Mouse (Mus musculus) spleen, adult 2 months (tissue): ENCODE data around the gene Elmsan1.

Source experiments
- CTCF ChIP-seq: fragments of 200-500 bp; IDR thresholded peaks from 2 replicates; pipeline ENCODE4 v1.5.1; 2011; ENCODE audit warnings: mild to moderate bottlenecking, inconsistent platforms; ENCODE audit not compliant: insufficient read depth, insufficient read length, insufficient replicate concordance; ENCODE audit errors: extremely low read depth
- POLR2A ChIP-seq: fragments of 200-500 bp; IDR thresholded peaks from 2 replicates; pipeline ENCODE4 v1.6.1; 2011; ENCODE audit warnings: low read depth, low read length, inconsistent platforms

DNA sequence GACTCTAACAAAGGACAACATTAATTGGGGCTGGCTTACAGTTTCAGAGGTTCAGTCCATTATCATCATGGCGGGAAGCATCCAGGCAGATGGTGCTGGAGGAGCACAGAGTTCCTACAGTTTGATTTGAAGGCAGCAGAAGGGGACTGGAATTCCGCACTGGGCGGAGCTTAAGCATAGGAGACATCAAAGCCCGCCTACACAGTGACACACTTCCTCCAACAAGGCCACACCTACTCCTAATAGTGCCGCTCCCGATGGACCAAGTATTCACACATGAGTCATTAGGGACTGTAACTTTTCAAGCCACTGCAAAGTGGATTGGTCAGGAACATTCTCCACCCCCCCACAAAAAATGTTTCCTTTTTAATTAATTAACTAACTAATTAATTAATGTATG, 16.9 kb upstream of the Elmsan1 start:
- TF ChIP-seq CTCF (no peak), POLR2A (no peak)
